Mouse (Mus musculus): ENCODE data around the gene Ntn5.

The Ntn5 gene

DNA sequence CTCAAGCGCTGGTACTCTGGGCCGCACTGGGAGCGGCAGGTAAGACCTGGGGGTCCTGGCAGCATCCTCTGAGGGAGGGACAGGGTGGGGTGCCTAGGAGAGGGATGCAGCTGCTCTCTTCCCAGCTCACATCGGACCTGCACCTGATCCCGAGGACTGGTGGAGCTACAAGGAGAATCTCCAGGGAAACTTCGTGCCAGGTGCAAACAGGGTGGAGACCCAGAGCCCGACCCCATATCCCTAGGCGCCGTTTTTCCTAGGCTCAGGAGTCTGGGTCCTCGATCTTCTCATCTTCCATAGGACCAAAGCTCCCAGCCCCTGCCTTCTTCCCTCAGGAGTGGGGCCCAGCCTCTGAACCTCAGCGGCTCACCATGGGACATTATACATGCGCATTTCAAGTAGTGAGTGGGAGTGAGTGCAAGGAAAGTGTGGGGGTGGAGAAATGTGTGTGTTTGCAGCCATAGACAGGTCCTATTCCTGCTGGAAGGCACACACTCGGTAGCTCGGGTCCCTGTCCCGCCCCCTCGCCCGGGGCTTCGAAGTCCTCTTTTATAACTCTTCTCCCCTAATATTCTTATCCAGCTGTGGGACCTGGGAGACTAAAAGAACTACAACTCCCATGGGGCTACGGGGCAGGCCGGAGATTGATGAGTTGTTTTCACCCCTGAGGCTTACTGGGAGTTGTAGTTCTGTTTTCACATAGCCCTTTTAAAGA is 16.6 kb downstream of the Ntn5 start:
- peak; percentile 91 for DNase-seq

DNA sequence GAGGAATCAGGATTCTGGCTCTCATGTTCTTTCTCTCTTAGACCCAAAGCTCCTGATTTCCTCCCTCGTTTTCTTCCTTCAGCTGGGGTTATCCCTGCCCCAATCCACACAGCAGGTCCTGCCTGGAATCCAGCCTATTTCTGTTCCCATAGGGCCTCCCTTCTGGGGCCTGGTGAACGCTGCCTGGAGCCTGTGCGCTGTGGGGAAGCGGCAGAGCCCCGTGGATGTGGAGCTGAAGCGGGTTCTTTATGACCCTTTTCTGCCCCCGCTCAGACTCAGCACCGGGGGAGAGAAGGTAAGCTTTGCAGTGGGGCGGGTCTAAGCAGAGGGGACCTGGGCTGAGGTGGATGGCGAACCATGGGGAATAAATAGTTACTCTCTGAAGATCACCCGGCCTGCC is 17.2 kb downstream of the Ntn5 start:
- DNase-seq = no peak

DNA sequence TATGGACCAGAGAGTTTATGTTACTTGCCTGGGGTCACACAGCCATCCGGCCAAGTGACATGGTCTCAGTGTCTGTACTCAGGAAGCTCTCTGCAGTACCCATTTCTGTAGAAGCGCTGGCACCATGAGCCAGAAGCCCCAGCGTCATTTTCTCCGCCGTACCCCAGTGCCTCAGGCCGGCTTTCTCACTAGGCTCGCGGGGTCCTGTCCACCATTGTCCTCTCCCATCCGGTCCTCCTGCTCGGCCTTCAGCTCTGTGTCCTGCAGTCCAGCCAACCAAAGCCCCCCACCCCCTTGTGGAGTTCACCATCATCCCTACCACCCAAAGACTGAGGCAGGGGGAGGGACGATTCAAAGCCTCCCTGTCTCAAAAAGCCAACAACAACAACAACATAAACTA is 17.8 kb downstream of the Ntn5 start:
- no peak for DNase-seq

DNA sequence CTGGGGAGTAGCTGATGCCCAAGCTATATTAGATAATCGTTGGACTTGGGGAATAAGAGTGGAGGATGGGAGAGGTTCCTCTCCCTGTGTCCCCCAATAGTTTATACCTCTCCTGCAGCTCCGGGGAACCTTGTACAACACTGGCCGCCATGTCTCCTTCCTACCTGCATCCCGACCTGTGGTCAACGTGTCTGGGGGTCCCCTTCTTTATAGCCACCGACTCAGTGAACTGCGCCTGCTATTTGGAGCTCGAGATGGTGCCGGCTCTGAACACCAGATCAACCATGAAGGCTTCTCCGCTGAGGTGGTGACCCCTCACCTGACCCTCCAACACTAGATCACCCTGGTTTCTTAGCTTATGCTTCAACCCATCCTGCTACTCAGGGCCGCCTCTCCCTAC is 18.5 kb downstream of the Ntn5 start:
- no peak for DNase-seq

DNA sequence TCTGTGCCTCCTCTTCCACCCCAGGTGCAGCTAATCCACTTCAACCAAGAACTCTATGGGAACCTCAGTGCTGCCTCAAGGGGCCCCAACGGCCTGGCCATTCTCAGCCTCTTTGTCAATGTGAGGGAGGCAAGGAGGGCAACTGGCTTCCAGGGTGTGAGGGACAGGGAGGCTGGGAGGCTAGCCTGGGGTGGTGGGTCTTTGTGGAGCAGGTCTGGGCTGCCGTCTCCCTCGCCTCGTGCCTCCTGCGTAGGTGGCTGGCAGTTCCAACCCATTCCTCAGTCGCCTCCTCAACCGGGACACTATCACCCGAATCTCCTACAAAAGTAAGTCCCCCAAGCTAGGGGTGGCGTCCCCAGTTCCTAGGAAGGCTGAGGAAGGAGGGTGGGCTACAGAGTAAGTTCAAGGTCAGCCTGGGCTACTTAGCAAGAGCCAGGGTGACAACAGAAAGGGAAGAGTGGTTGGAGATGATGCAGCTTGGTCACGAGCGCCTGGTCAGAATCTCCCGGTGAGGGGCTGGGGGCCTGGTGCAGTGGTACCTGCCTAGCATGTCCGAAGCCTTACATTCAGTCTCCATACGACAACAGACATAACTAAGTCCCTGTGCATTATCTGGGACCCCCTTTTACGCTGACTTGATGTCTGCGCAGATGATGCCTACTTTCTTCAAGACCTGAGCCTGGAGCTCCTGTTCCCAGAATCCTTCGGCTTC is 19.1 kb downstream of the Ntn5 start:
- peak; percentile 45 for DNase-seq

DNA sequence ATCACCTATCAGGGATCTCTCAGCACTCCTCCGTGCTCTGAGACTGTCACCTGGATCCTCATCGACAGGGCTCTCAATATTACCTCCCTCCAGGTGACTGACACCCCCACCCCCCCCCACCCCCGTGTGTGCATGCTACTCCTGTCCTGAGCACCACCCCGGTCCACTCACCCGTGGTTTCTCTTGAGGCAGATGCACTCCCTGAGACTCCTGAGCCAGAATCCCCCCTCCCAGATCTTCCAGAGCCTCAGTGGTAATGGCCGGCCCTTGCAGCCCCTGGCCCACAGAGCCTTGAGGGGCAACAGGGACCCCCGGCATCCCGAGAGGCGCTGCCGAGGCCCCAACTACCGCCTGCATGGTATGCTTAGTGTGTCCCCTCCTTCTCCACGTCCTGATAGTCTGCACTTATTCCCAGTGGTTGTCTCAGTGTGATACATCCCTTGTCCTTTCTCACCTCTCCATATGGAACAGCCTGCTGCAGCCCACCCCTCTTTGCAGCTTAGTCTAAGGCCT is 19.8 kb downstream of the Ntn5 start:
- no peak for DNase-seq

DNA sequence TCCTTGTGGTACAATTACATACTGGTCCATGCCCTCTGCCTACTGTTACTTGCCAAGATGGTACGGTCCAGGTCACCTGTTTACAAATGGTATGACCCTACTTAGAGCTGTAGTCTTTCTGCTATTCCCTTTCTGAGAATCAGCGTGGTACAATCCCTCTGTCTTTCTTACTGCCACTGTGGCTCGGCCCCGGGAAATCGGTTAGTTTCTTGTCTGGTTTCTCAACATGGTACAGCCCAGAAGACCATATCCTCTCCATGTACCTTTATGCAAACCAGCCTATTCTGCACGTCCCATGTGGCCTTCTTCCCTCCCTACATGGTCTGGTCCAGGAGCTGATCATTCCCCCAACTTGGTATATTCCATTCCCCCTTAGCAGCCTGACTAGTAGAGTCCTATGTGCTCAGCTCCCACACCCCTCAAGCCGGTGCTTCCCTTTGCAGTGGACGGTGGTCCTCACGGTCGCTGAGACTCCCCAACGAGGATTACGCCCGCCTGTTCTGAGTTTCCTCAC is 20.3 kb downstream of the Ntn5 start:
- DNase-seq = peak; percentile 95

DNA sequence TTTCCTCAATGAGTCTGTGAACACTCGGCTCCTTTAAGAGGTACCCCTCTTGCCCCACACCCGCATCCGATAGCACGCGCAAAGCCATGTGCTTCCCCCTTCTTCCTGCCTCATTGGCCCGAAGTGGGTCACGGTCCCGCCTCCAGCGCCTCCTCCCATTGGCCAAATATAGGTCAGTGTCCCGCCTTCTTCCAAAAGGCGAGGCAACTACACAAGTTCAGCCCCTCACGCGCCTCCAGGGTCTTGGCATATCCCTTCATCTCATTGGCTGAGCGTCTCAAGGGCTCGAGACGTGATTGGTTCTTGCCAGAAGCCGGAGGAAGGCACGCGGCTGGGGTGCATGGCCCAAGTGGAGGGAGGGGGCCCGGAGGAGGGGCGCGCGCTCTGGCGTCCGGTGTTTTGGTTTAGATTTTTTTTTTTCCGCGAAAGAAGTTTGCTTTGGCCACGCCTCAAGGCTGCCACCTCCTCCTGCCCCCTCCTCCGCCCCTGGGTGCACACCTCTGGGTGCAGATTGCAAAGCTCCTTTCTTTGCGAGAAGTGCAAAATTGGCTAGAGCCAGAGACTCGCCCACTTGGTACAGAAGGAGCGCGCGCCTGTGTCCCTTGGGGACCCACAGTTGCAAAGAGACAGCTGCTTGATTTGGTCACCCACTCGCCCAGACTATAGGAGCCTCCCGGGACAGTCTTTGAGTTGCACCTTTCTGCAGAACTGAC is 21.1 kb downstream of the Ntn5 start, which contains the start of gene Dbp:
TSS of gene Dbp (plus strand) at position 359 of the 713 bp plus-strand sequence.
- DNase-seq = peak; percentile 100

DNA sequence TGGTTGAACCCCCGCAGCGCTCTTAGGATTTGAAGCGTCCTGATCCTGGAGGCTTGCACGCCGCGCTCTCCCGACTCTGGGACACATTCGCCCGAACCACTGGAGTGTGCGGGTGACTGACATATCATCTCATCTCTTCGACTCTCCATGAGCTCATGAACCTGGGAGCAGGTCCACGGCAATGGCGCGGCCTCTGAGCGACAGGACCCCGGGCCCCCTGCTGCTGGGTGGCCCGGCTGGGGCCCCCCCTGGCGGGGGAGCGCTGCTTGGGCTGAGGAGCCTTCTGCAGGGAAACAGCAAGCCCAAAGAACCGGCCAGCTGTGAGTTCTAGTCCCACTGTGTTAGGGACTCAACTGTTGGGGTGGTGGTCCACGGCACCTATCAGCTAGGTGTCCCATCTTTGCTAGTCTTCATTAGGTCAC is 21.6 kb downstream of the Ntn5 start:
- DNase-seq = no peak

DNA sequence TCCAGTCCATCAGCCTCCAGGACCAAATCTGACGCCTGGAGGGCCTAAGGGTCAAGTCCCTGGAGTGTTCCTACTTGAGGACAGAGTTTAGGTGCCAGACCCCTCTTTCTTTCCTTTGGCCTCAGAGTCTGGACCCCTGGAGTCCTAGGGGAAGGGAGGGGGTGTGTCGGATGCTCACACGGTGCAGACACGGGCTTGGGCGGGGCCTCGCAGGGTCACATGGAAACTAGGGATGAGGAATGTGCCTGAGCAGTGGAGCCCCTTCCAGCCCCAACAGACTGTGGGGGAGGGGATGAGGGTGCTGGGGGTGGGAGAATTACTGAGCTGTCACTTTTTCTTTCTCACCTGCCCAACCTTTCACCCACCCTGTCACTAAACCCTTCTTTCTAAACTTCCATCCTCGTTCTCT is 22.1 kb downstream of the Ntn5 start:
- DNase-seq = peak; percentile 98

DNA sequence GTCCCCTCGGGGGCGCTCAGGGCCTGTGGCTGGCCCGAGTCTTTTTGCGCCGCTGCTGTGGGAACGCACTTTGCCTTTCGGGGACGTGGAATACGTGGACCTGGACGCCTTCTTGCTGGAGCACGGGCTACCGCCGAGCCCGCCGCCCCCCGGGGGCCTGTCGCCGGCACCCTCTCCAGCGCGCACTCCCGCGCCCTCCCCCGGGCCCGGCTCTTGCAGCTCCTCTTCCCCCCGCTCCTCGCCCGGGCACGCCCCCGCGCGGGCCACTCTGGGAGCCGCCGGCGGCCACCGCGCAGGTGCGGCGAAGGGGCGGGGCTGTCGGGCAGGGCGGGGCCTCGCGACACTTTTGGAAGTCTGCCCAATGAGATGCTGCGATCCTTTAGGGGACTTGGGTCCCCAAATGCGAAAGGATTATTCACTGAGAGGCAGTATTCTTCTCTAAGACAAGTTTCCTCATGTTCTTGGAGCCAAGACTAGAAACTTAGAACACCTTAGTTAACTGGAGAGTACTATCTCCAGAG is 23.0 kb downstream of the Ntn5 start:
- peak; percentile 93 for DNase-seq

DNA sequence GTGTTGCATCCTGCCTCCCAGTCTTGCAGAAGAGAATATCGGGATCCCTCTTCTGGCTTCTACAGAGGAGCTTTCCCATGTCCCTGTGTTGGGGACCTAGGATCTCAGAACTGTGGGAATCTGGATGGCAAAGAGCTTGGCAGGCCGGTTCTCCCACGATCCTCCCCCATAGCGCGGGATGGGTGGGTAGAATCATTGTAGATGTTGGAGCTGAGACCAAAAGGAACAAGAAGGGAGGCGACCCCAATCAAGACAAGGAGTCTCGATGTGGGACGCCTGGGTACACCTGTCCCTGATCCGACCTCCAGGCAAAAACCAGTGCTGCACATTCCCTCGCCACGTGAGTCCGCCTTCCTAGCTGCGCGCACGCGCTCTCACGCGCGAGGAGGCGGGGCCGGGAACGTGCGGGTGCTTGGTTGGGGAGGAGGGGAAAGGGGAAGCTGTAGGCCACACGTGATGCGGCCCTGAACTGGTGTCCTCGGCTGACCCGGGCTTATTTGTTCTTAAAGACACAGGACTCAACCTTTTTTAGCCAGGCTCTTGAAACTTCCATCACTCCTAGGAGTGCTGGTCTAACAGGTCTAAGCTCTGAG is 23.6 kb downstream of the Ntn5 start:
- DNase-seq = peak; percentile 100

DNA sequence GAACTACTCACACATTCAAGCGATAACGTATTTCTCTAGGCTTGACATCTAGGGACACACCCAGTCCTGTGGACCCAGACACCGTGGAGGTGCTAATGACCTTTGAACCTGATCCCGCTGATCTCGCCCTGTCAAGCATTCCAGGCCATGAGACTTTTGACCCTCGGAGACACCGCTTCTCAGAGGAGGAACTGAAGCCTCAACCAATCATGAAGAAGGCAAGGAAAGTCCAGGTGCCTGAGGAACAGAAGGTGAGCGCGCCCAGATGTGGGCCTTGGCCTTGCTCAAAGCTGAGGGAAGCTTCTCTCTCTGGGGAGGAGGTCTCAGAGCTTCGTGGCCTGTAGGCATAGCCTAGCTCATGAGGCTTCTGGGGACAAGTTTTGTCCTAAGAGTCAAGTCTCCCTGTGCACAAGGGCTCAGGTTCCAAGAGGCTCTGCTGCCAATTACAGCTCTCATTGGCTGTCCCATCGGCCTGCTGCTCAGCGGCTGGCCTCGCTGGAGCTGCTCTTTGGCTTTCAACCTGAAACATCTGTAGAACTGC is 24.5 kb downstream of the Ntn5 start:
- peak; percentile 94 for DNase-seq

DNA sequence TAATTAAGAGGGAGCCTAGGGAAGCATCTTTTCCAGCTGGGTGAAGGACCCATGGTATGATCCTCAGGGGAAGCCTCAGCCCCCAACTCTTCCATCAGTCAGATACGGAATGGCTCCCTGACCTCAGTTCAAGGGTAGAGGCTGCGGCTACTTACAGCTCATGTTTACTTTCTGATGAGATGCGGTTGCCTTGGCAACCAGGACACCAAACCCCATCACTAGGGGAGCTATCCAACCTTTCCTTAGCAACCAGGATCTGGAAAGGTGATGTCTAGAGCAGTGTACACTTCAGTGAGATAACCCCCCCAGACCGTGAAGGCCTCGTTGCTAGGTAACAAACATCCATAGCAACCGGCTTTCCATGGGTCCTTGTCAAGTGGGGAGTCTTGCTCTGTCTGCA is 25.2 kb downstream of the Ntn5 start:
- DNase-seq = peak; percentile 51

DNA sequence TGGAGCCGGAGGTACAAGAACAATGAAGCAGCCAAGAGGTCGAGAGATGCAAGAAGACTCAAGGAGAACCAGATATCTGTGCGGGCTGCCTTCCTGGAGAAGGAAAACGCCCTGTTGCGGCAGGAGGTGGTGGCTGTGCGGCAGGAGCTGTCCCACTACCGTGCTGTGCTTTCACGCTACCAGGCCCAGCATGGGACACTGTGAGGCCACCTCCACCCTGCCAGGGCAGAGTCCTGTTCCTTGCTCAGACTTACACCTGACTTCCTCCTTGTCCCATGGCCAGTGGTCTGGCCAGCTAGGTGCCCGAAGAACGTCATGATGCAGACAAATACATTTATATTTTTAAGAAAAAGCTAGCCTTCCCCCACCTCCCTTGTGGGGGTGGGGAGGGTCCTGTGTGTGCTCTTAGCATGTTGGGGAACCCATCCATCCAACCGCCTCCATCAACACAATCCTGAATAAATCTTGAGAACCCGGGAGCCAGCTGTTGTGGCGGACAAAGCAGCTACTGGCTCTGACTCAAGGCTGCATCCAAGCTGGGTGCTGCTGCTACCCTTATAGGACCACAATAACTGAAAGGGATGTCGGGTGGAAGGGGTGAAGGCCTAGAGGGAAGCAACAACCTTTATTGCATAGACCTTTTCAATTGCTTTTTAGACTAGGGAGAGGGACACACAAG is 26.0 kb downstream of the Ntn5 start:
- DNase-seq = peak; percentile 52

DNA sequence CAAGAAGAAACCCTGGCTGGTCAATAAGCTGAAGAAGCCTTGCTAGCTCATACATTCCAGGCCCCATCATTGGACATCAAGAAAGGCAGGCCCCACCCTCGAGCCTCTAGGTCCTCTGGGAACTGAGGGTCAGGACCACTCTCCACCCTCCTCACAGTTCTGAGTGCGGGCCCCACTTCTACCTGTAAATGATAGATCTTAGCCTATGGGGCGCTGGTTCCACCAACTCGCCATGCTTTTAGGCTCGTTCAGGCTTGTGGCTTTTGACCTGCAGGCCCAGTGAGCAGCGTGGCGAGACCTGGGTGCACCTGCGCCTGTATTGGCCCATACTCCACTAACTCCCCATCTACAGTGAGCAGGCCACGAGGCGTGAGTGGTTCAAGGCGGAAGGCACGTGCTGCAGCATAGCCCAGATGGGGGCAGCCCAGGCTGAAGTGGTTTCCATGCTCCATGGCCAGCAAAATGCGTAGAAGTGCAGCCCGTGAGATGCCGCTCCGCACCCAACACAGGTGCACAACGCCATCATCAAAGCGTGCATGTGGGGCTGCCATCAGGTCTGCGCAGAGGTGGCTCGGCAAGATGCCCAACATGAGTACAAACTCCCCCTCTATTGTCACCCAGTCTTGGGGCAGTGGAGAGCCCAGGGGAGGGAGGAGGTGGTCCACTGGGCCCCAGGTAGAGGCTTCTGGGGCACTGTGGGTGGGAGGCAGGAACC is 26.8 kb downstream of the Ntn5 start:
- DNase-seq = peak; percentile 68

DNA sequence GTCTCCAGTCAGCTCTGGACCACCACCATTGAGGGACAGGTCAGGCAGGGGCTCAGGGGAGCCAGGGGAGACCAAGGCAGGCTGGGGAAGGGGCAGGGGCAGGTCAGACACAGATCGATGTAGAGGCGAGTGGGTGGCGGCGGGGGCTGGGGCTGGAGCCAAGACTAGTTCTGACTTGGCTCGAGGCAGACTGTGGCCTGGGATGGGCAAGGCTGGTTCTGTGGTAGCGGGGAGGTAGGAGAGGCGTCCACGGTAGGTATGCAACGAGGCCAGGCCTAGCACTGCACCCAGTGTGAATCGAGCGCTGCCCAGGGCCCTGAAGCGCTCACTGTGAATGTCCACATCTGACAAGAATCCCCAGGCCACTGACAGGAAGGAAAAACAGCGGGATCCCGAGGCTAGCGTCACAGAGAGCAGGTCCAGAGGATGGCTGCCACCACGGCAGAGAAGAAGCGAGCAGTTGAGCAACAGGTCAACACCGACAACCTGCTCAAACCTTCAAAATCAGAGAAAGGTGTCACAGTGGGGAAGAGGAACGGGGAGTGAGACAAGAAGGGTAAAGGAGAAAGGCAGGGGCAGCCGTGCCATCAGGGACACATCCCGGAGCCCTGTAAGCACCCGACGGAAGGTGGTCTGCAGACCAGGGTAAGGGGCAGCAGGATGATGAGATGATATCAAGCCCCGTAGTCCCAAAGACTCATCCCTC is 27.6 kb downstream of the Ntn5 start:
- DNase-seq = peak; percentile 66

DNA sequence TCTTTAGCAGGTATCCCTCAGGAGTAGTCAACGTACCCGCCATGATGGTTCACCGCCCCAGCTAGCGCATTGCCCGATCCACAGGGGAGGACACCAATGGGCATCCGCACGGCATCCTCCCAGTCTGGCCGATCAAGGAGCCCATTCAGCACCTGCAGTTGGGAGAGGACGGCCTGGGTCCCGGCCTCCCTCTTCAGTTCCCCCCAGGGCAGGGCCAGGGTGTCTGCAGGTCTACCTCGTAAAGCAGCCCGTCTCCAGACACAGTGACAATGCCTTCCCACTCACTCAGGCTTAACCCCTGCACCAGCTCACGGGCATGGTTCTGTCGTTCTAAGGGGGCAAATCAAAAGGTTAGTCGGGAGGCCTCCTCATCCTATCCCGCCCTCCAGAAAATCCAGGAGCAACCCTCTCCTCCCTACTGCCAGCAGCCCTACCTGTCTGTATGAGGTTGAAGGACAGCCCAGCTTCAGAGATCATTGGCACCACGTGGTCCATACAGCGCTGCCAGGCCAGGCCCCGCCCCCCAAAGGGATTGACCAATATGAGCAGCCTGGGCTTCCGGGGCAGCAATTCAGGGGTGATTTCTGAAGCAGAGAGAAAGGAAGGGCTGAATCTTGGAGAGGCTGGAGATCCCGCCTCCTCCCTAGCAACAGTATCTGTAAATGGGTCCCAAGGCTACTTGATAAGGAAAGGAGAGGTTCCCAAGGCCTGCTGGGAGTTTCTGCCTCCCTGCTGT is 28.4 kb downstream of the Ntn5 start:
- peak; percentile 97 for DNase-seq

DNA sequence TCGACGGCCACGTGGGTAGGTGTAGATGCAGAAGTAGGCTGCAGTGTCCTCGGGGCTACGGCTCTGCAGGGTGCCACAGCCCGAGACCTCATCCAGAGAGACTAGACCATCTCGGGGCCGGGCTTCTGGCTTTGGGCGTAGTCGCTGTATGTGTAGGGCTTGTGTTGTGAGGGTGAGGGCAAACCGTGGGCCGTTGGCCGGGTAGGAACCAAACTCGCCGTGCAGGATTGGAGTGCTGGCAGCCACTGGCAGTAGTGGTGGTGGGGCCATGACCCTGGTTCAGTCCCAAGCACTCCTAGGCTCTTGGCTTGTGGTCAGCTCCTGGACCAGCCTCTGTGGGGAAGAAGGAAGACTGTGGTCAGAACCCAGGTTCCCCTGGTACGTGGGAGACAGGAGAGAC is 29.6 kb downstream of the Ntn5 start:
- DNase-seq = peak; percentile 54

Measured in kidney, adult 9 months (tissue).